17 mouse cellular contexts compared by ENCODE assay signal in genomic region chr3:105570818-105571217, GRCm38 (mm10).
A peak's percentile ranks its signal among the peaks of the same experiment; 100 is the strongest.
DNase-seq lines count a peak whose midpoint lies in the region; ATAC-seq lines count a peak whose summit lies in the region.
"Had no signal": no experiment of that assay in that cellular context is flagged by ENCODE, and none has a peak within 500 bp of the region (broad histone marks: within the 10 kb centered on the region; RNA-seq: fewer than 3 reads in every experiment).

No protein-coding gene starts in this region.

- ATAC-seq in midbrain, embryonic 11.5 days (ENCODE audit: low FRiP score) = peak; percentile 16; the same call in 1 of the 2 replicates
- no peak for ATAC-seq in midbrain, embryonic 14.5 days (ENCODE audit: low FRiP score, low TSS enrichment)
- ATAC-seq in granulocyte monocyte progenitor cell, adult 5-6 weeks (replicated peaks; ENCODE audit: poor library complexity, severe bottlenecking) = no peak
- ATAC-seq: intestine, embryonic 15.5 days had no signal

- H3K4me1 ChIP-seq in midbrain, embryonic 11.5 days (ENCODE audit: control insufficient read depth, insufficient read depth, low read length) = peaks cover 15% of the 10 kb centered on the region
- peaks cover 42% of the 10 kb centered on the region for H3K4me1 ChIP-seq in midbrain, embryonic 10.5 days
- H3K4me1 ChIP-seq in midbrain, embryonic 14.5 days (ENCODE audit: control insufficient read depth, insufficient read depth, low read length) = peaks cover 52% of the 10 kb centered on the region
- H3K4me1 ChIP-seq: heart, embryonic 13.5 days; intestine, embryonic 15.5 days had no signal

- H3K4me3 ChIP-seq in midbrain, embryonic 11.5 days (ENCODE audit: low read depth, low read length) = no peak overlapping the region
- H3K4me3 ChIP-seq in midbrain, embryonic 10.5 days = no peak overlapping the region
- no peak overlapping the region for H3K4me3 ChIP-seq in midbrain, embryonic 14.5 days (replicated peaks; ENCODE audit: low read depth, low read length)
- H3K4me3 ChIP-seq: embryonic facial prominence, embryonic 10.5 days; heart, embryonic 13.5 days; intestine, embryonic 15.5 days had no signal

- DNase-seq in midbrain, embryonic 11.5 days (ENCODE audit: low spot score, missing footprints) = no peak
- no peak for DNase-seq in midbrain, embryonic 10.5 days (ENCODE audit: low spot score)
- peak; percentile 73 for DNase-seq in R1 (ENCODE audit: low read depth, low spot score)
- no peak for DNase-seq in midbrain, embryonic 14.5 days
- DNase-seq in kidney, postnatal 25 days = no peak
- DNase-seq: adrenal gland, adult 2 months; adrenal gland, postnatal 25 days; cerebellum, adult 2 months; cerebellum, postnatal 10 days; gastrocnemius, postnatal 14 days; heart, postnatal 10 days; heart, postnatal 4 days had no signal

- WGBS in midbrain, embryonic 11.5 days = 50% methylated on average over 3 of the region's 3 CpGs
- 44% methylated on average over 3 of the region's 3 CpGs for WGBS in midbrain, embryonic 10.5 days
- 42% methylated on average over 3 of the region's 3 CpGs for WGBS in midbrain, embryonic 14.5 days

- no peak overlapping the region for H3K27ac ChIP-seq in midbrain, embryonic 11.5 days (ENCODE audit: low read depth, low read length)
- H3K27ac ChIP-seq in midbrain, embryonic 10.5 days (replicated peaks) = no peak overlapping the region
- H3K27ac ChIP-seq in midbrain, embryonic 14.5 days (replicated peaks; ENCODE audit: low read depth, low read length) = peak overlapping the region; percentile 78; the same call in 1 of the 2 replicates
- H3K27ac ChIP-seq: embryonic facial prominence, embryonic 10.5 days; heart, embryonic 13.5 days; intestine, embryonic 15.5 days had no signal

- H3K9ac ChIP-seq in midbrain, embryonic 11.5 days (ENCODE audit: low read length) = no peak overlapping the region
- H3K9ac ChIP-seq in midbrain, embryonic 14.5 days (replicated peaks; ENCODE audit: low read length) = no peak overlapping the region
- H3K9ac ChIP-seq: heart, embryonic 13.5 days; hindbrain, embryonic 14.5 days; intestine, embryonic 15.5 days had no signal

- no peaks in the 10 kb centered on the region for H3K9me3 ChIP-seq in midbrain, embryonic 11.5 days (ENCODE audit: control insufficient read depth, low read length)
- no peaks in the 10 kb centered on the region for H3K9me3 ChIP-seq in midbrain, embryonic 10.5 days (replicated peaks)
- H3K9me3 ChIP-seq in midbrain, embryonic 14.5 days (ENCODE audit: control insufficient read depth, low read length) = no peaks in the 10 kb centered on the region
- H3K9me3 ChIP-seq: embryonic facial prominence, embryonic 10.5 days; heart, embryonic 13.5 days; intestine, embryonic 15.5 days had no signal

- no peak overlapping the region for H3K4me2 ChIP-seq in midbrain, embryonic 11.5 days
- no peak overlapping the region for H3K4me2 ChIP-seq in midbrain, embryonic 14.5 days (ENCODE audit: low read length)
- H3K4me2 ChIP-seq: heart, embryonic 13.5 days; hindbrain, embryonic 14.5 days; intestine, embryonic 15.5 days had no signal

- H3K27me3 ChIP-seq in midbrain, embryonic 11.5 days (ENCODE audit: control insufficient read depth, insufficient read depth, low read length) = no peaks in the 10 kb centered on the region; the same call in 1 of the 2 replicates
- peaks cover 53% of the 10 kb centered on the region for H3K27me3 ChIP-seq in midbrain, embryonic 10.5 days (ENCODE audit: low read depth, poor library complexity, severe bottlenecking)
- H3K27me3 ChIP-seq in midbrain, embryonic 14.5 days (ENCODE audit: control insufficient read depth, insufficient read depth, low read length) = no peaks in the 10 kb centered on the region
- H3K27me3 ChIP-seq: intestine, embryonic 15.5 days had no signal

- H3K36me3 ChIP-seq in midbrain, embryonic 11.5 days (ENCODE audit: control insufficient read depth, insufficient read depth, low read length) = no peaks in the 10 kb centered on the region
- H3K36me3 ChIP-seq in midbrain, embryonic 10.5 days = no peaks in the 10 kb centered on the region
- H3K36me3 ChIP-seq in midbrain, embryonic 14.5 days (ENCODE audit: control insufficient read depth, insufficient read depth, low read length) = no peaks in the 10 kb centered on the region
- H3K36me3 ChIP-seq: embryonic facial prominence, embryonic 10.5 days; heart, embryonic 13.5 days; intestine, embryonic 15.5 days had no signal
